Mouse (Mus musculus) CD4-positive, CD25-positive, alpha-beta regulatory T cell (primary cell): ENCODE measurements around the gene Pde11a. TPM values are rescaled to one million over a fixed set of nuclear protein-coding genes. Genes with fewer than 3 reads are reported as not detected.

Source experiments
- polyA plus RNA-seq: library from polyadenylated mRNA; unstranded; fragments of 100-300 nt; shearing (Covaris generic); gene quantifications from one replicate; pipeline ENCODE4 v1.2.1, GENCODE M21; 2017

Gene Pde11a
- 7.2 TPM for polyA plus RNA-seq

GRCm38 (mm10) chr2:76338215-76339156, at the start of gene Pde11a:
TSS of gene Pde11a (minus strand) at chr2:76338774.

GRCm38 (mm10) chr2:76369821-76370655, 31.5 kb upstream of the Pde11a start, which contains the start of gene Rbm45:
TSS of gene Rbm45 (plus strand) at chr2:76369984.

GRCm38 (mm10) chr2:76360226-76360625, 21.7 kb upstream of the Pde11a start, which contains the start of gene Cyct:
TSS of gene Cyct (minus strand) at chr2:76360450.

GRCm38 (mm10) chr2:75981440-75982081, 357.0 kb downstream of the Pde11a start, which contains the start of gene Ttc30a1:
TSS of gene Ttc30a1 (minus strand) at chr2:75981967.

GRCm38 (mm10) chr2:75977752-75978368, 360.7 kb downstream of the Pde11a start, which contains the start of gene Ttc30a2:
TSS of gene Ttc30a2 (minus strand) at chr2:75978170.

Other genes starting within 250 kb of the Pde11a start
- not detected for gene Cyct, start 21.7 kb upstream of the Pde11a start, polyA plus RNA-seq
- 8.1 TPM for gene Rbm45, start 31.2 kb upstream of the Pde11a start, polyA plus RNA-seq
- gene Osbpl6, start 67.7 kb upstream of the Pde11a start, polyA plus RNA-seq = 0.31 TPM